Mouse (Mus musculus) B cell, adult 2 months (primary cell): ENCODE results near the gene Dmrtc1a.
"Not testable (repeated sequence)": the region's sequence is repeated elsewhere in the genome, so short reads cannot be mapped to it uniquely, and the experiment has no call there.

Source experiments
- DNase-seq, 2 experiments: peaks; one replicate each; pipeline ENCODE4 v3.0.0; 2022

Gene Dmrtc1a

DNA sequence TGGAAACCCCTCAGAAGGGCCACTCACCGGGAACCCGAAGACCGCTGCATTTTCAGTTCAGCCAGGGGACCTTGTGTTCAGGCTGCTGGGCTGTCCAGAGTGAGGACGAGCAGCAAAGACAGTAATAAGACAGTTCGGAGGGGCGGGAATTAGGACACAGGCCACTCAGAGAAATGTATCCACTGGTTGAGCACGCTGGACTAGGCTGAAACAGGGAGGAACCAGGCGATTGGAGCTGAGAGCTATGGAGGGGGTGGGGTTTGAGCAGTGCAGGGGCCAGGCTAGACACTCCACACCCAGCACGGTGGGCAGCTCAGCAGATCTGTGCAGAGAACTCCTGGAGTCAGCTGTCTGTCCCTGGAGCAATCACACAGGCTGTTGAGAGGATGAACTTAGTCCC, at the start of gene Dmrtc1a, which contains the start of gene 1700011M02Rik:
Dmrtc1a (minus strand) TSS at position 101 of the 400 bp plus-strand sequence.
1700011M02Rik (plus strand) TSS at position 319 of the 400 bp plus-strand sequence.
- not testable (repeated sequence) for DNase-seq

GRCm38 (mm10) chrX:102950136-102950535, 41.6 kb upstream of the Dmrtc1a start:
- DNase-seq = not testable (repeated sequence)

- no peak for DNase-seq
These were observed 28.3 kb upstream of the Dmrtc1a start for GRCm38 (mm10) chrX:102936743-102937142.

DNA sequence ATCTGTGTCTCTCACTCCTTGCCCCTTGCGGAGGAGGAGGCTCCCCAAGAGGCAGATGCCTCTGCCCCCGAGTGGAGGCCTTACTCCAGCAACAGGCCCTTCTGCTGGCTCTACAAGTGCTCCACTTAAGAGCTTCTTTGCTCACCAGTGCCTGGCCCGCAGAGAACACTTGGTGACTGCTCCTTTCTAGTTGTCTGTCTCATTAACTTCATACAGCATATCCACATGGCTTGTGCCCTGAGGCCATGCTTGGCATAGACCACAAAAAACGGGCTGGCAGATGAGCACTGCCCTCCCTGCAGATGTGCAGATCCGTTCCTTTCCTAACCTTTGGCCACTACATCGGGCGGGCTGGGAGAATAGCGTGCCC, 25.9 kb upstream of the Dmrtc1a start:
- DNase-seq = no peak

DNA sequence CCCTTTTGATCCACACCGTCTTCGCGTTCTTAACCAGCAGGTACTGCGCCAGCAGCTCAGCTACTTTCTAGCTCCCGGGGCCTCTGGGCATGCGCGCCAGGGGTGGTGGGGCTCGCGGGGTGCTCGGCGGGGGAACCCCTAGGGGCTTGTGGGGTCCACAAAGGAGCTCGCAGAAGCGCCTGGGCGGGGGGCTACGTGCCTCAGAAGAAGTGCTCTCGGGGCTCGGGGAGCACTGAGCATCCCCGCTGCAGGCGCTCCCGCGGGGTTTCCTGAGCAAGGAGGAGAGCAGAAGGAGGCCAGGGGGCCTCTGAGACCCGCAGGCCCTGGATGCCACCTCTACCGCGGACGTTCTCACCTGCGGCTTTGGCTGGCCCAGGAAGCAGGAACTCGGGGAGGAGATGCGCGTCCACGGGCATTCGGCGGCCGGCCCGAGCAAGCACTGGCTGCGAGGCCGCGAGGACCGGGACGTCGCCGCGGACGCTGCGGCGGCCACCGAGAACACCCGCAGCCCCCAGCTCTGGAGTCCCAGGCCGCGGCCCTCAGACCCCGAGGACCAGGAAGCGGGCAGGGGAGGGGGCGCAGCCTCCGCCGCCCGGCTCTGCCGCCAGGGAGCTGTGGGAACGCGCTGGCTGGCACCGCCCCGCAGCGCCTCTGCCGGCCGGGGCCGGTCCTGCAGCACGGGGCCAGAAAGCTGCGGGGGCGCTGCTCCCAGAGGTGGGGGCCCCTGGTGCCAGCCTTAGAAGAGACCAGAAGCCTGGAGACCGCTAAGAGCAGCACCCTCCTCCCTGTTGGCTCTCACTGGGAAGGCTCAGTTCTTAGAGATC, 25.3 kb upstream of the Dmrtc1a start:
- peak; percentile 8 to 12 for DNase-seq

GRCm38 (mm10) chrX:102932992-102933570, 24.6 kb upstream of the Dmrtc1a start:
- no peak for DNase-seq

GRCm38 (mm10) chrX:102928072-102928471, 19.6 kb upstream of the Dmrtc1a start, which contains the start of gene 1700018G05Rik:
1700018G05Rik (plus strand) TSS chrX:102928372.
- not testable (repeated sequence) for DNase-seq

- DNase-seq = peak in 1 of 2 experiments; percentile 7
These were observed 18.2 kb upstream of the Dmrtc1a start for GRCm38 (mm10) chrX:102926707-102927106.

GRCm38 (mm10) chrX:102914823-102915222, 6.3 kb upstream of the Dmrtc1a start:
- not testable (repeated sequence) for DNase-seq

- DNase-seq = no peak
These were observed 40.6 kb downstream of the Dmrtc1a start, which contains the start of gene 1700031F05Rik for GRCm38 (mm10) chrX:102867871-102868270. 1700031F05Rik (minus strand) TSS chrX:102867971.

DNA sequence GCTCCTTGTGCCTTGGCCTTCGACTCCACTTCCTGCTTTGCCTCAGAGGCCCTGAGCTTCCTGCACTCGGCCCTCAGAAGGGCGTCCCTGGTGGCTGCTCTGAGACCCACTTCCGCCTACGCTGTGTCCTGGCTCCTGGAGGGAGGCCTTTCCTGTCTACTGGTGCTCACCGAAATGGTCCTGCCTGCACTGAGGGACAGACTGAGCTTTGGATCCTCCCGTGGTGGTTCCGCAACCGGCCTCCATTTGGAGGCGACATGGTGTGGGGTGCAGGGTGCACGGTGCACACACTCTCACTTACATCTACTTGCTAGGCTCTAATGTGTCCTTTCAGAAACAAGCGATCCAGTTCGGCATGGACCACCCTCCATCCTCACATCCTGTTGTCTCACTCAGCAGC, 54.0 kb downstream of the Dmrtc1a start, which contains the start of gene Dmrtc1c2:
Dmrtc1c2 (minus strand) TSS at position 101 of the 400 bp plus-strand sequence.
- not testable (repeated sequence) for DNase-seq
